Mouse (Mus musculus): ENCODE data around the gene Evi2. TPM values are rescaled to one million over a fixed set of nuclear protein-coding genes. Genes with fewer than 3 reads are reported as not detected.

Gene Evi2
- total RNA-seq, 4 experiments from 2014 or later = 0.12 to 0.35 (median 0.21) TPM

DNA sequence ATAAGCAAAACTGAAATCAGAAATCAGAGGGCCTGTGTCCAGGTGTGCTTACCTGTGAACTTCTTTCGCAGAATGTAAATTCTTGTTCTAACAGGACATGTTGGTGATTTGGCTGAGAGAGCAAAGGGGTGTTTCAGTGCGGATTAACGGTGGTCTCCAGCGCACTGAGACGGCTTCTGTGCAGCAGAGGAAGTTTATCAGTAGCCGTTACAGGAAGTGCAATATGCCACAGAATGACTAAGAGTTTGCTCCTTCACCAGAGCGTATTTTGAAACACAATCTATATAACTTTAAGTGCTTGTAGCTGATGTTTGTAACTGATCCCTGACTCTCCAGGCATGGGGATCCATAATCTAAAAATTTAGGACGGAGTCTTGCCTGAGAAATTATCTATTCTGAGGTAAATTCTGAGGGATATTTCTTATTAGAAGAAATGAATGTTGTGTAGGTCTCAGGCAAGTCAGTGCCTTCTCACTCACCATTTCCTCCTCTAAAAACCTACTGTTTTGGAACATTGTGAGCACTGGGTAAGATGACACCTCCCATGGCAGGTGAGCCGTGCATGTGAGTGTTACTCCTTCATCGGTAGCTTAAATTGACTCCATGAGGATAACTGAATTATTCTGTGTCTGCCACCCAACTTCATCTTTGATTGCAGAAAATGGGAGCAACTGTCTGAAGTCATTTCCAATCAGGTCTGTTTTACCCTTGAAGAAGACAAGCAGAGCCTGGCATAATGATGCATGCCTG, 6.7 kb downstream of the Evi2 start, which contains the start of gene Evi2b:
Evi2b (minus strand) TSS at position 203 of the 750 bp plus-strand sequence.
- DNase-seq = no peak

- DNase-seq = no peak
Measured at GRCm38 (mm10) chr11:79522944-79523343, 7.4 kb downstream of the Evi2 start.

DNA sequence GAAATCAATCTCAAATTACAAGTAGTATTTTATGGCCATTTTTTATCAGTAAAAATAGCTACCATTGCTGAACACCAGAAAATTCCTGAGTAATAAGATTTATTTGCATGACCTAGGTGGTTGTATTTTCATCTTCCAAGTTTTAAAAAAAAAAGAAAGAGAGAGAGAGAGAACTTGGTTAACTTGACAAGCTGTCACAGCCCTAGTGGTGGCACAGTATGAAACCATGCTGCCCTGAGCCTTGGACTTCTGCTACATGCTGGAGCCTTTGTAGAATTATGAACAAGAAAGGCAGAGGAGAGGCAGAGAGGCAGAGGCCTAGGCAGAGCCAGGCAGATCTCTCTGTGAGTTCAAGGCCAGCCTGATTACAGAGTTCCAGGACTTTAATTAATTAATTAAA, 8.5 kb downstream of the Evi2 start:
- DNase-seq = no peak

GRCm38 (mm10) chr11:79520772-79521171, 9.6 kb downstream of the Evi2 start:
- DNase-seq = no peak

DNA sequence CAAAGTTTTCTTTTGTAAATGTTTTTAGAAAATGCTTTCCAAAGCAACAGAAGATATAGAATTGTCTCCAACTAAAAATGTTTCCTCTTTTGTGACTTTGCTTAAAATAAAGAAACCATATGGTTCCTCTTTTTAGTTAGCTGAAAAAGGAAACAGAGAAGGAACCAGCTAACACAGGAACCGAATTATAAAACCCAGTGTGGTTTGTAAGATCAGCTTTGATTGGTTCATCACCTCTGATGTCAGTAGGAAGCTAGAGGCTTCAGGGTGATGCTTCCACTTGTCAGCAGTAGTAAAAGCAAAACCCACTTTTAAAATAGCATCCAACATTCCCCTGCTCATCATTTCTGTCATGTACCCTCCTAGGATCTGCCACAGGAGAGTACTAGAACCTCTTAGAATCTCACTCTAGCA, 10.5 kb downstream of the Evi2 start:
- no peak for DNase-seq

GRCm38 (mm10) chr11:79519299-79519698, 11.1 kb downstream of the Evi2 start:
- DNase-seq = no peak

- no peak for DNase-seq
Measured at GRCm38 (mm10) chr11:79515798-79516197, 14.6 kb downstream of the Evi2 start.

- DNase-seq = no peak
Measured at GRCm38 (mm10) chr11:79515331-79515730, 15.1 kb downstream of the Evi2 start.

DNA sequence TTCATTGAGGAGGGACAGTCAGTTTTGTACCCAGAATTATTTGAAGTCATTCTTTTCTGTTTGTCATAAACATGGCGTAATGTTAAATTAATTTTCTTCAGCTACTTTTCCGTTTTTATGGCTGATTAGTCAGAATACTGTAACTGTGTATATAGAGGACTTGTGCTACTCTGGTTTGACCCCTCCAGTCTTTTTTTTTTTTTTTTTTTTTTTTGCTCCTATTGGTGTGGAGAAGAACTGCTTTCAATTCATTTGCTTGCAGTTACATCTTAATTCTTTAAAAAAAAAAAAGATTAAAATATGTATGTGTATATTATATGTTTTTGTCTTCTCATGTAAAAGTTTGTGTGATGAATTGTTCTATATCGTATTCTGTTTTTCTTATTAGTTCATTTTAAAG, 18.4 kb downstream of the Evi2 start:
- no peak for DNase-seq

DNA sequence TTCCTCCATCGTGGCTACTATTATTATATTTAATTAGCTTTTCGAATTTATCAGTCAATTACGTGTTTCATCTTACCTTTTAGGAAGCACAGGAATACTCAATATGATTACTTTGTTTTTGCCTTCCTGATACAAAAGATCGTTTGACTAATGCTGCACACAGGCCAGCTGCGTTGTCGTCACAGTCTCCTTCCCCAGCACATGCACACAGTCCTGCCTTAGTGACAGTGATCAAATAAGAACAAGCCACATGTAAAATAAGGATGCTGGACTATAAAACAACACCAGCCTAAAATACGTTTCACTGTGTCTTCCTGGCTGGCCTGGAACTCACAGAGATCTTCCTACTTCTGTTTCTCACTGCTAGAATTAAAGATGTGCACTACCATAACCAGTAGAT, 25.9 kb downstream of the Evi2 start:
- no peak for DNase-seq

GRCm38 (mm10) chr11:79503845-79504244, 26.5 kb downstream of the Evi2 start, which contains the start of gene Omg:
Gene Omg (minus strand): TSS chr11:79504084.
- no peak for DNase-seq

DNA sequence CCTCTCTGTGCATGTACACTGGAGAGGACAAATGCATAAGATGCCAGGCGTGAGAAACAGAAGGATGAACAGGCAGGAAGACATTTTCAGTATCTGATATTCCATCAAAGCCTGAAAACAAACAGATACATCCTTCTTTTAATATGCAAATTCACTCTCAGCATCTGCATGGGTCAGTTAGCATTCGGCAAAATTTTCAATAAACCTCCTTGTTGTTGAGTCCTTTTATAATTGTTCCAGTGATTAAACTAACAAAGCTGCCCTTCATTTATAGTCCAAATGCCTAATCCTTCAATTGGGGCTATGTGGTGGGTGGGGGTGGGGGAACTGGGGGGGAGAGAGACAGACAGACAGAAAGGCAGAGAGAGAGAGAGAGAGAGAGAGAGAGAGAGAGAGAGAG, 27.5 kb downstream of the Evi2 start:
- no peak for DNase-seq

DNA sequence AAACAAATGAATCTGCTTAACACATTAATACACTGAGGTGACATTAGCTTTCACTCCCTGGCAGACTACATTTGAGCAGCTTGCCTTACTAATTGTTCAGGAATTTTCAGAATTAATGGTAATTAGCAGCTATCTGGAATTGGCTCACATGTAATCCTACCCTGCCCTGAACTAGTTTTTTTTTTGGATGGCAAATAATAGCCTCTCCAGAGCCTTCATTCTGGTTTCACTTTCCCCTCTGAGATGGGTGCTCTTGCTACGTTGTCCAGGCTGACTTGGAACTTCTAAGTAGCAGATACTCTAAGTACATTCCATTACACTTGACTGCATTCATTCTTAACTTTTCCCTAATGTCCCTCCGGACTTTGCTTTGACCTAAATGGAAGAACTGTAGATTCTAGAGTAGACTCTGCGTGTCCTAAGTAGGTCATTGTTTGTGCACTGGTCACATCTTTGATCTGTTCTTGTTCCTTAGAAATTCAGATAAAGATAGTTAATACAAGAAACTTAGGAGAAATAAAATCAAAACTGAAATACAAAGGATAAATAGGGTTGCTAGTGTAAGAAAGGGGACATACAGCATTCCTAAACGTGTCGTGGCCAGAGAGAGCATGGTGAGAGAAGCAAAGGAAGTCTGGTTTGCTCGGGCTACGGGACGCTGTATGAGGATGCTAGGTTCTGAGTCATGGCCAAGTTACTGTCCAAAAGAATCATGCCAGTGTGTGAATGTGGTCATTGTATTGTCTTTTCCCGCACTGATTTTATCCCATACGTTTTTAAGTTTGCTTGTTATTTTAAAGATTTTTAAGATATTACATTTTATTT, 35.2 kb downstream of the Evi2 start:
- no peak for DNase-seq

- DNase-seq = no peak
Measured at GRCm38 (mm10) chr11:79484721-79485120, 45.7 kb downstream of the Evi2 start.

GRCm38 (mm10) chr11:79483876-79484528, 46.4 kb downstream of the Evi2 start:
- DNase-seq = no peak

DNA sequence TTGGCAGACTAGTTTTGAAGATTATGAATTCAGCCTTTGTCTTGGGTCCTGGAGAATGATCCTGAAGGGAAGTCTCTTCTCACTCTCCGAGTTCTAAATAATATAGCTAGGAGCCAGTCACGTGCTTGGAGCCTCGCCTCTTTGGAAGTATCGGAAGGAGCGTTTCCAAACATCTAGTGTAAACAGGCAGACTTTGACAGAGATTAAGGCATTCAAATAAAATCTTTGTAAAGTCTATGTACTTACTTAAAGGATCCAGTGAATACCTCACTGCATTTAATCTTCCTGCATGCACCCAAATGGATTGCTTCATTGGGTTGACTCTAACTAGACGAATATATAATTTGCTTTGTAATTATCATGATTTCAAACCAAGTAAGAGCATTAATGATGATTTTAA, 47.0 kb downstream of the Evi2 start:
- DNase-seq = no peak

DNA sequence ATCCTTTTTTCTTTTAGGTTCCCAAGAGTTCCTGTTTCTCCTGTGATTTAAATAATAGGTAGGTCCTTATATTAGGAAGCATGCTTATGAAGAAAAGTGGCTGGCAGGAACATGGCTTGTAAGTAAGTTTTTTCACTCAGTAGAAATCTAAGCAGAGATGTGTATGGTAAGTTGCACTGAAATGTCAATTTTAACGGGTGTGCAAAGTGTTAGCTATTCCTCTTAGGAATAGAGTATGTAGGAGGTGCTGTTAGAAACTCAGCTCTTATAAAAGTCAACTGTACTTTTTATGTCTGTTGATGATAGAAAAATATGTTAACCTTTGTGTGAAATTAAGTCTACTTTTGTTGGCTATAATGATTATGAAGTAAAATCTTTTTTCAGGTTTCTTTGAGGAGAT, 62.3 kb downstream of the Evi2 start:
- no peak for DNase-seq

Other genes starting within 250 kb of the Evi2 start
- not detected for gene Gm9964, start 233.7 kb downstream of the Evi2 start, total RNA-seq (2022)
- gene Nf1, start 190.9 kb downstream of the Evi2 start, total RNA-seq (2022) = 10 to 100 TPM; 62.4 to 91.7 (median 77.9) TPM
- gene Omg, start 26.5 kb downstream of the Evi2 start, total RNA-seq (2022) = 10 to 100 TPM in 1 of 4 experiments, 1 to 10 TPM in 3; 6.7 to 12.9 (median 8.5) TPM
- 1 to 10 TPM in 3 of 4 experiments, under 1 TPM in 1; 0.94 to 5.3 (median 3.7) TPM for gene Evi2b, start 6.8 kb downstream of the Evi2 start, total RNA-seq (2022)
- gene Evi2a, start within 50 bp of the Evi2 start, total RNA-seq (2022) = 1 to 10 TPM; 3.2 to 7.0 (median 4.9) TPM
- 10 to 100 TPM in 2 of 4 experiments, 1 to 10 TPM in 2; 4.7 to 20.6 (median 10.4) TPM for gene Rab11fip4, start 60.6 kb upstream of the Evi2 start, total RNA-seq (2022)

All from adrenal gland, adult 8-10 months (tissue).